ENCODE assay signal across 30 mouse cellular contexts in genomic region chr8:34523849-34524248, GRCm38 (mm10).
A peak's percentile ranks its signal among the peaks of the same experiment; 100 is the strongest.
DNase-seq lines count a peak whose midpoint lies in the region; ATAC-seq and TF ChIP-seq lines count a peak whose summit lies in the region.
"Had no signal": no experiment of that assay in that cellular context is flagged by ENCODE, and none has a peak within 500 bp of the region (broad histone marks: within the 10 kb centered on the region; RNA-seq: fewer than 3 reads in every experiment).

No protein-coding gene starts in this region.

- no peaks in the 10 kb centered on the region for H3K9me3 ChIP-seq in hindbrain, embryonic 13.5 days
- H3K9me3 ChIP-seq: forebrain, embryonic 15.5 days; heart, embryonic 10.5 days; heart, embryonic 15.5 days; kidney, embryonic 15.5 days; liver, embryonic 12.5 days; midbrain, embryonic 13.5 days; neural tube, embryonic 15.5 days had no signal

- no peak overlapping the region for H3K9ac ChIP-seq in hindbrain, embryonic 13.5 days
- H3K9ac ChIP-seq: forebrain, embryonic 15.5 days; heart, embryonic 15.5 days; hindbrain, embryonic 14.5 days; kidney, embryonic 15.5 days; liver, embryonic 12.5 days; liver, postnatal 0 days; midbrain, embryonic 13.5 days; neural tube, embryonic 15.5 days had no signal

- no peaks in the 10 kb centered on the region for H3K27me3 ChIP-seq in hindbrain, embryonic 13.5 days
- H3K27me3 ChIP-seq: forebrain, embryonic 15.5 days; heart, embryonic 15.5 days; kidney, embryonic 15.5 days; liver, embryonic 12.5 days; megakaryocyte, embryonic 14.5 days; midbrain, embryonic 13.5 days; neural tube, embryonic 15.5 days had no signal

- peak; percentile 7 to 22 for DNase-seq in urinary bladder, postnatal 36 days (ENCODE audit: low spot score in 2 of 2)
- no peak for DNase-seq in urinary bladder, postnatal 4 days (ENCODE audit: low spot score in 2 of 2)
- DNase-seq in MN1 (ENCODE audit: low spot score): peak; percentile 63
- DNase-seq in lung, postnatal 25 days (ENCODE audit: low spot score): no peak
- DNase-seq in spleen, postnatal 14 days (ENCODE audit: low spot score in 2 of 2): no peak
- DNase-seq: adrenal gland, postnatal 14 days; cerebellum, adult 18-20 months; cerebellum, postnatal 14 days; gastrocnemius, postnatal 25 days; heart, adult 11 months; heart, postnatal 36 days; kidney, adult 18-20 months; kidney, postnatal 25 days; left cerebral cortex, postnatal 4 days; liver, postnatal 0 days; lung, postnatal 4 days; retina, postnatal 1 day; right cerebral cortex, postnatal 14 days had no signal

- H3K4me1 ChIP-seq in embryonic fibroblast, embryonic 13.5 days (ENCODE audit: control insufficient read depth, insufficient read depth, low read length): peaks cover 7% of the 10 kb centered on the region
- no peaks in the 10 kb centered on the region; the same call in 1 of the 2 replicates for H3K4me1 ChIP-seq in hindbrain, embryonic 13.5 days (replicated peaks)
- H3K4me1 ChIP-seq: heart, embryonic 15.5 days; liver, embryonic 12.5 days; neural tube, embryonic 15.5 days had no signal

- TF ChIP-seq CTCF in embryonic fibroblast, embryonic 13.5 days (IDR thresholded peaks at IDR 0.05; ENCODE audit: borderline replicate concordance, insufficient read depth, low read length): no peak

- no peak overlapping the region for H3K4me3 ChIP-seq in embryonic fibroblast, embryonic 13.5 days (ENCODE audit: insufficient read depth, low read length)
- H3K4me3 ChIP-seq in hindbrain, embryonic 13.5 days: no peak overlapping the region
- H3K4me3 ChIP-seq: forebrain, embryonic 15.5 days; heart, embryonic 10.5 days; heart, embryonic 15.5 days; kidney, embryonic 15.5 days; liver, embryonic 12.5 days; megakaryocyte, embryonic 14.5 days; midbrain, embryonic 13.5 days; neural tube, embryonic 15.5 days had no signal

- TF ChIP-seq POLR2A in embryonic fibroblast, embryonic 13.5 days (IDR thresholded peaks at IDR 0.05; ENCODE audit: low read depth, low read length): no peak

- no peak for ATAC-seq in hindbrain, embryonic 13.5 days (ENCODE audit: low FRiP score)
- ATAC-seq: CD4-positive, CD25-positive, alpha-beta regulatory T cell, adult 4 months; forebrain, embryonic 15.5 days; liver, embryonic 12.5 days; liver, postnatal 0 days; midbrain, embryonic 13.5 days had no signal

- no peak overlapping the region for H3K4me2 ChIP-seq in hindbrain, embryonic 13.5 days
- H3K4me2 ChIP-seq: forebrain, embryonic 15.5 days; heart, embryonic 15.5 days; hindbrain, embryonic 14.5 days; kidney, embryonic 15.5 days; liver, embryonic 12.5 days; midbrain, embryonic 13.5 days; neural tube, embryonic 15.5 days had no signal

- peak overlapping the region; percentile 12; the same call in 1 of the 2 replicates for H3K27ac ChIP-seq in embryonic fibroblast, embryonic 13.5 days (ENCODE audit: insufficient read depth, low read length)
- no peak overlapping the region for H3K27ac ChIP-seq in hindbrain, embryonic 13.5 days
- H3K27ac ChIP-seq: forebrain, embryonic 15.5 days; heart, embryonic 10.5 days; heart, embryonic 15.5 days; hindbrain, embryonic 14.5 days; kidney, embryonic 15.5 days; liver, embryonic 12.5 days; midbrain, embryonic 13.5 days; neural tube, embryonic 15.5 days had no signal

- H3K36me3 ChIP-seq in hindbrain, embryonic 13.5 days: no peaks in the 10 kb centered on the region
- H3K36me3 ChIP-seq: forebrain, embryonic 15.5 days; heart, embryonic 10.5 days; heart, embryonic 15.5 days; kidney, embryonic 15.5 days; liver, embryonic 12.5 days; midbrain, embryonic 13.5 days; neural tube, embryonic 15.5 days had no signal

- 91% methylated on average over 3 of the region's 3 CpGs for whole genome bisulfite sequencing in hindbrain, embryonic 13.5 days

Comparison
In these comparisons a context has a peak if more than half of its experiments do, and no peak if none do; other contexts are left out.
1. DNase-seq: peak in urinary bladder, postnatal 36 days (2 of 2) and MN1 (single experiment); none in urinary bladder, postnatal 4 days (0 of 2), lung, postnatal 25 days (single experiment) and spleen, postnatal 14 days (0 of 2).